Mouse (Mus musculus): ENCODE measurements around the gene Olfr1393. TPM values are rescaled to one million over a fixed set of nuclear protein-coding genes. Genes with fewer than 3 reads are reported as not detected.
"Not testable (repeated sequence)": the region's sequence is repeated elsewhere in the genome, so short reads cannot be mapped to it uniquely, and the experiment has no call there.

The Olfr1393 gene
- total RNA-seq, 1 experiment from 2014 or later: not detected

GRCm38 (mm10) chr11:49308547-49308946, 30.4 kb downstream of the Olfr1393 start:
- not testable (repeated sequence) for DNase-seq

- DNase-seq: no peak
Observed at GRCm38 (mm10) chr11:49322442-49322841, 44.3 kb downstream of the Olfr1393 start, which contains the start of gene Olfr1391. Gene Olfr1391, plus strand, starts transcription at chr11:49322742.

- no peak for DNase-seq
Observed at GRCm38 (mm10) chr11:49326726-49327125, 48.6 kb downstream of the Olfr1393 start.

GRCm38 (mm10) chr11:49329686-49330085, 51.6 kb downstream of the Olfr1393 start:
- no peak for DNase-seq

Other genes starting within 250 kb of the Olfr1393 start
- gene 9930111J21Rik2, start 227.1 kb upstream of the Olfr1393 start, total RNA-seq (2021): 3.1 TPM in 2 replicates
- 1.9 and 2.9 TPM in 2 replicates for gene Tgtp2, start 214.1 kb upstream of the Olfr1393 start, total RNA-seq (2021)
- 1.5 and 2.9 TPM in 2 replicates for gene Ifi47, start 201.7 kb upstream of the Olfr1393 start, total RNA-seq (2021)
- gene Olfr1396, start 163.4 kb upstream of the Olfr1393 start, total RNA-seq (2021): 0.58 and 0.86 TPM in 2 replicates
- not detected in 2 replicates for gene Olfr1395, start 136.0 kb upstream of the Olfr1393 start, total RNA-seq (2021)
- not detected in 2 replicates for gene Olfr1394, start 123.9 kb upstream of the Olfr1393 start, total RNA-seq (2021)
- 23.7 and 26.6 TPM in 2 replicates for gene Btnl9, start 91.1 kb upstream of the Olfr1393 start, total RNA-seq (2021)
- gene Zfp62, start 75.0 kb upstream of the Olfr1393 start, total RNA-seq (2021): 36.2 and 38.8 TPM in 2 replicates
- 94.2 and 116 TPM in 2 replicates for gene Mgat1, start 34.1 kb upstream of the Olfr1393 start, total RNA-seq (2021)
- not detected in 2 replicates for gene Olfr1392, start 7.0 kb downstream of the Olfr1393 start, total RNA-seq (2021)
- not detected in 2 replicates for gene Olfr10, start 26.4 kb downstream of the Olfr1393 start, total RNA-seq (2021)
- gene Olfr1391, start 44.4 kb downstream of the Olfr1393 start, total RNA-seq (2021): not detected in 2 replicates
- gene Olfr1390, start 56.9 kb downstream of the Olfr1393 start, total RNA-seq (2021): not detected in 2 replicates
- gene Olfr1389, start 144.8 kb downstream of the Olfr1393 start, total RNA-seq (2021): not detected in 2 replicates
- gene Olfr1388, start 158.3 kb downstream of the Olfr1393 start, total RNA-seq (2021): 0.09 TPM in 1 of 2 replicates, not detected in the other
- not detected in 2 replicates for gene Olfr1387, start 177.0 kb downstream of the Olfr1393 start, total RNA-seq (2021)
- not detected in 2 replicates for gene Olfr1386, start 186.7 kb downstream of the Olfr1393 start, total RNA-seq (2021)
- not detected in 2 replicates for gene Olfr1385, start 210.8 kb downstream of the Olfr1393 start, total RNA-seq (2021)
- gene Olfr1384, start 228.4 kb downstream of the Olfr1393 start, total RNA-seq (2021): not detected in 2 replicates
- 1.9 TPM in 1 of 2 replicates, not detected in the other for gene Olfr1383, start 241.3 kb downstream of the Olfr1393 start, total RNA-seq (2021)
- gene Olfr1382, start 249.9 kb downstream of the Olfr1393 start, total RNA-seq (2021): not detected in 2 replicates

All from adrenal gland, postnatal 25 days (tissue).